Mouse (Mus musculus): ENCODE measurements at regions not wholly inside any gene's neighbourhood (a gene's known extent, or its start where the extent isn't known, plus 50 kb on each side); places are given as distances from the start of the nearest gene placed in this dataset.

DNA sequence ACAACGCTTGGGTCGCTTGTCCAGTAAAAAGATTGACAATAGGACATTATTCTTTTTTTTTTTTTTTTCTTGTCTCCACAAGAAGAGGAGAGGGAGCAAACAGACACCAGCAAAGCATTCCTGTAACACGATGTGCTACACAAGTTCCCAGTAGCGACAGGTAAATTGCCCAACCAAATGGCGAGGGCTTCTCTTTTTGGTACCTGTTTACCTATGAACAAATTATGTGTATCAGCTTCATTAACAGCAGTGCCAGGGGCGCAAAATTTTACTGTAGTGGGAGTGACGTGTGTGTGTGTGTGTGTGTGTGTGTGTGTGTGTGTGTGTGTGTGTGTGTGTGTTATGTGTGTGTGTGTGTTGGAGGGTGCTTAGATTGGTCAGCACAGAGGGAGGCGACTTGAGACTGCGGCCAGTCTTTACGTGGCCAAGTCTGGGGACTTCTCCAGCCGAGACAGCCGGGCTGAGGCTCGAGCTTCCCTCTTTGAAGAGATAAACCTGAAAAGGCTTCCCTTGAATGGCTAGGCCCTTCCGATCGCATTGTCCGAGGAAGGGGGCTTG, 226.4 kb downstream of the Mef2c start:
- intact Hi-C loops (cut with DNase I) = loop anchor here (10.0 kb wide), 1 partner anchor 495 kb away; the partner anchor contains the start of gene Tmem161b
- no peak for DNase-seq

DNA sequence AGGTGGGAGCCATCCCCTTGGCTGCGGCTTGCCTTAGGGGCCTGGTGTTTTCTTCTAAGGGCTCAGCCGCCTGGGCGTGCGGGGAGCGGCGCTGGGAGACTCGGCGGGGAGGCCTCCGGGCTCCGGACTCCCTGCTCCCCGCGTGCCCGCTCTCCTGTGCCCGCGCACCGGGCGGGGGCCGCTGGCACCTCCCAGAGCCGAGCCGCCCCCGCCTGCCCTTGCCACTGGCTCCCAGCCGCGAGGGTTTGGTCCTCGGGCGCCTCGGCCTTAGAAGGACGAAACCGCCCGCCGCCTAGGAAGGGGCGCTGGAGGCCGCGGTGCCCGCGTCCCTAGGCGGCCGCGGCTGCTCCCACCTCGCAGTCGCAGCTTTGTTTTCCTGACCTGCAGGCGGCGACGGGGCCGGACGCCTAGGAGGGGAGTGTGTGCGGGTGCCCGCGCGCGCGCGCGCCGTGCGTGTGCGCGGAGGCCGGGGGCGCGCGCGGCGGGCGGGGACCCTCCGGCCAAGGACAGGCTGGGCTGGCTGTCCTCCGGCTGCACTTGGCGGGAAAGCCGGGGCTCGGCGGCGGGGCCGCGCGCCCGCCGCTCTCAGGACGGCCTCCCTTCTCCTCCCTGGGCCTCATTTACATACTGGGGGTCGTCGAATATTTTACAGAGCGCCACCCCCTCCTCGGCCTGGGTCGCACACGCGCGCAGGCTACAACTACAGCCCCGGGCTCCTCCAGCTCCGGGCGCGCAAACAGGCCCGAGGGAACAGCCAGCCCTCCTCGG, 227.1 kb downstream of the Mef2c start:
- intact Hi-C loops (cut with DNase I) = loop anchor here (10.0 kb wide), 1 partner anchor 494 kb away; the partner anchor contains the start of gene Tmem161b
- peak in 1 of 2 experiments; percentile 55 for DNase-seq

DNA sequence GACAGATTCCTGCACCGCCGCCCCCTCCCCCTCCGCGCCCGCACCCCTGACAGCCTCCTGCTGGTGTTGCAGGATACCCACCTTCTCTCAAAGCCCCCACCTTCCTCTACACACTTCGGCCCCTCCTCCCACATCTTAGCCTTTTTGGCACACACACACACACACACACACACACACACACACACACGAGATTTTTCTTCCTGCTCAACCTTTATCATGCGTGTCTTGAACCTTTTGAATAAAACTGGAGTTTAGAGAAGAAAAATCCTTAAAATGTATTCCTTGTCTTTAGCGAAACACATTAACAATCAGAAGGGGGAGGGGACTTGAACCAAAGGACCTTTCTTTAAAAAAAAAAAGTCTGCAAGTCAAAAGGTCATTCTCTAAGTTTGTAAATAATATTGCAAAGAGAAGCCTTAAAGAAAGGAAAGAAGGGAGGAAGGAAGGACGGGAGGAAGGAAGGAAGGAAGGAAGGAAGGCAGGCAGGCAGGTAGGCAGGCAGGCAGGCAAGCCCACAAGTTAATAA, 227.7 kb downstream of the Mef2c start:
- DNase-seq = no peak
- intact Hi-C loops (cut with DNase I) = loop anchor here (10.0 kb wide), 1 partner anchor 493 kb away; the partner anchor contains the start of gene Tmem161b

- intact Hi-C loops (cut with DNase I) = loop anchor here (10.0 kb wide), 1 partner anchor 492 kb away; the partner anchor contains the start of gene Tmem161b
- no peak for DNase-seq
Measured at GRCm38 (mm10) chr13:83732283-83733121, 228.7 kb downstream of the Mef2c start.

- no peak for DNase-seq
- intact Hi-C loops (cut with DNase I) = loop anchor here (10.0 kb wide), 1 partner anchor 491 kb away; the partner anchor contains the start of gene Tmem161b
Measured at GRCm38 (mm10) chr13:83733231-83733990, 229.6 kb downstream of the Mef2c start.

- intact Hi-C loops (cut with DNase I) = loop anchor here (10.0 kb wide), 1 partner anchor 491 kb away; the partner anchor contains the start of gene Tmem161b
- DNase-seq = no peak
Measured at GRCm38 (mm10) chr13:83733991-83734610, 230.3 kb downstream of the Mef2c start.

DNA sequence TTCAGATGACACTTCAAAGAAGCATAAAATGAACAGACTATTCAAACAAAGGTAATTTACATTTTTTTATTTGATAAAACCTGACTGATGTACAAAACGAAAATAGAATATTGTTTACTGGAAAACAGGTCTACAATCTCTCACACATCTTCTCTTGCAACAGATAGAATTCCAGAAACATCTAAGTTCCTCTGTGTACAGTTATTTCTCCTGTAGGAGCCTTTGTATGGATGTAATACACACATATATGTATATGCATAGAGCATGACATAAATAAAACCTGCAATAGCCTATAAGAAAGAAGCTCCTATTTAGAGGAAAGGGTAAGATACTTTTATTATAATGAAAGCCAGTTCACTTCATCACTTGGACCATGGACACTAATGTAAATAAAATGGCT, 230.8 kb downstream of the Mef2c start:
- intact Hi-C loops (cut with DNase I) = loop anchor here (10.0 kb wide), 1 partner anchor 490 kb away; the partner anchor contains the start of gene Tmem161b
- DNase-seq = no peak

DNA sequence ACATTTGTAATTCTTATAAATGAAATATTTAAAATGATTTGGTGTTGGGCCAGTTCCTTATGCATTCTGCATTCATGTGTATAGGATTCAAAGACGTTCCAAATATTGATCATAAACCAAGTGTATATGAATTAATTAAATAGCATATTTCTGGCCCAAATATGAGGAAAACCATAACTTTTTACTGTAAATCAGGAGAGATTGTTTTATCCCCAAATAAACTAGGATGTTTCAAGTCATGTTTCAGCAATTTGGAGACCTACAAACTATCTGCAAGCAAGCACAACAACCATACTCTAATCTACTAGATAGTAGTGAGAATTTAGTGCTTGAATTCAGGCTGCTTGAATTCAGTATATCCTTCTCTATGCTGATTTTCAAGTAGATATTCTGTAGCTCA, 231.3 kb downstream of the Mef2c start:
- DNase-seq = no peak
- intact Hi-C loops (cut with DNase I) = loop anchor here (10.0 kb wide), 1 partner anchor 490 kb away; the partner anchor contains the start of gene Tmem161b

GRCm38 (mm10) chr13:83735631-83736475, 232.0 kb downstream of the Mef2c start:
- DNase-seq = no peak
- intact Hi-C loops (cut with DNase I) = loop anchor here (10.0 kb wide), 1 partner anchor 489 kb away; the partner anchor contains the start of gene Tmem161b

DNA sequence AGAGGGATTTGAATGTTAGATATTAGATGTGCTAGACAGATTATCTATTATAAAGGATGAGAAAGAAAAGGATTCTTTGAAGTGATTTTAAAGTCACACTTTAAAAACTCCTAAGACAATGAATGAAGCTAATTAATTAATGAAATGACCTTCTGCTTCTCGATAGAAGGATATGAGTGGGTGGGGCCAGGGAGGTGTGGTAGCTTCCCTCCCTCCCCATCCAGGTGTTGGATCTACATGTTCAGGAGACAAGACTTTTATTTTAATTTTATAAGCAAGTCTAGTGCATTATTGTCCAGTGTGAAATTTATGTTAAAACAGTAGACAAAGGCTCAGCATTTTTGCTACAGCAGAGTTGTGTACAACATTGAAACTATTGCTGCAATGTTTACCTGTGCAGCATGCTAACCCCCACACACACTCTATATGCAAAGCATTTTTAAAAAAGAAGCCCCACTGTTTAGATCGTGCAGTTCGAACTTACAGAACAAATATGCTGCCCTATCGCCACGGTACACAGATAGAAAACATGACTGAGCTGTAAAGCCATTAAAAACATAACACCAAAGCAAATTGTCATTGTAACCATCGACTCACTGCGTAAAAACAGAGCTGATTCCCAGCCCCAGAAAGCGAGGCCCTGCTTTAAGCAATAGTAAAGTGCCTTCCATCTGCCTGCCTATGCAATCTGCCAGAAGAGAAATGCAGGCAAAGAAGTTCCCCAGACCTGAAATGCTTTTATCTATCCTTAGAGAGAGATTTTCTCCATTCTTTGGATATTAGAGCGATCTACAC, 233.4 kb downstream of the Mef2c start:
- intact Hi-C loops (cut with DNase I) = loop anchor here (10.0 kb wide), 1 partner anchor 488 kb away; the partner anchor contains the start of gene Tmem161b
- DNase-seq = no peak

- DNase-seq = no peak
- intact Hi-C loops (cut with DNase I) = loop anchor here (10.0 kb wide), 1 partner anchor 487 kb away; the partner anchor contains the start of gene Tmem161b
Measured at GRCm38 (mm10) chr13:83737826-83738527, 234.1 kb downstream of the Mef2c start.

DNA sequence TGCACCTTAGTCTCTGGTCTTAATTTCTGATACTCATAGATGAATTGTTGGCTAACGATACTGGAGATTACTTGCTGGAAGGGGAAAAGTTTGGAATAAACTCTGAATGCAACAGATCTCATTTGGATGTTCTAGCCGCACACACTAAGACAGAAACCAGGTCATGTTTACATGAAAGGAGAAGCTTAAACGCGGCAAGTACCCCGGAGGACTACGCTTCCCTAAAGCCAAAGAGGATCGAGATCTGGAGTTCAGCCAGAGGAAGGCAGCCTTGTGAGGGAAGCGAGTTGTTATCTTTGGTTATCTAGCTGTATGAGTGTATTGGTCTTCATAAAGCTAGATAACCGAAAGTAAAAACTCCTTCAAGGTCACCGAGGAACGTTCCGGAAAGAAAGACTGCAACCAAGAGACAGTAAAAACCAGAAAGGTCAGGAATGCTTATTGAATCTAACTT, 234.7 kb downstream of the Mef2c start:
- intact Hi-C loops (cut with DNase I) = loop anchor here (10.0 kb wide), 1 partner anchor 486 kb away; the partner anchor contains the start of gene Tmem161b
- DNase-seq = no peak

DNA sequence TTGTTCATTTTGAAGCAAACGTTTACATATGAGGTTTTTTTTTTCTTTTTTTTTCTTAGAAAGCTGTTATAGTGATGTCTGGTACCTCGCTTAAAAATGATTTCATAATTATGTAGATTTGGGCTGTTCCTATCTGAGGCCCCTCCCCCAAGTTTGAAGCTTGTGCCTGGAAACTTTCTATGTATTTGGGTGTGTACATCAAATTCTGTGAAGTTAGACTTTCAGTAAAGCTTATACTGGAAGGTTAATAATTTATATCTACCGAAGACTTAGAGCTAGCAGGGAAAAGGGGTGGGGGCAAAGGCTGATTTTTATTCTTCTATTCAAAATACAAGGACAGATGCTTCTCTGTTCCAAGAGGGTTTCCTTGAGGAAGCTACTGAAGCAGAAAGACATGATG, 235.3 kb downstream of the Mef2c start:
- no peak for DNase-seq
- intact Hi-C loops (cut with DNase I) = loop anchor here (10.0 kb wide), 1 partner anchor 486 kb away; the partner anchor contains the start of gene Tmem161b

GRCm38 (mm10) chr13:83739541-83740061, 235.8 kb downstream of the Mef2c start:
- intact Hi-C loops (cut with DNase I) = loop anchor here (10.0 kb wide), 1 partner anchor 485 kb away; the partner anchor contains the start of gene Tmem161b
- DNase-seq = no peak

GRCm38 (mm10) chr13:83740101-83740500, 236.3 kb downstream of the Mef2c start:
- intact Hi-C loops (cut with DNase I) = no loop called here
- no peak for DNase-seq

GRCm38 (mm10) chr13:83740771-83741170, 236.9 kb downstream of the Mef2c start:
- no peak for DNase-seq
- intact Hi-C loops (cut with DNase I) = no loop called here
